Mouse (Mus musculus): ENCODE results near the gene Slc13a2. TPM values are rescaled to one million over a fixed set of nuclear protein-coding genes. Genes with fewer than 3 reads are reported as not detected.

Gene Slc13a2
- total and polyA plus RNA-seq, 2 experiments from 2014 or later = not detected

GRCm38 (mm10) chr11:78397397-78397796, 24.6 kb downstream of the Slc13a2 start:
- Histone ChIP-seq H3K4me3 (ENCODE audit: low read depth, low read length) (no peak overlapping the region), H3K9ac (replicated peaks; ENCODE audit: low read length, poor library complexity, severe bottlenecking) (no peak overlapping the region), H3K36me3 (ENCODE audit: insufficient read depth, low read length) (no peaks in the 10 kb centered on the region), H3K4me1 (ENCODE audit: insufficient read depth, low read length) (no peaks in the 10 kb centered on the region), H3K27me3 (ENCODE audit: insufficient read depth, low read length) (no peaks in the 10 kb centered on the region), H3K9me3 (ENCODE audit: low read length) (no peaks in the 10 kb centered on the region), H3K4me2 (ENCODE audit: low read depth, low read length, poor library complexity, severe bottlenecking) (peak overlapping the region; percentile 33; the same call in 1 of the 2 replicates), H3K27ac (ENCODE audit: low read depth, low read length) (no peak overlapping the region)
- TF ChIP-seq CTCF (IDR thresholded peaks at IDR 0.05) = peak; percentile 81
- DNase-seq (ENCODE audit: low spot score) (peak; percentile 74), ATAC-seq (ENCODE audit: low FRiP score) (no peak)
- 8% methylated on average over 18 of the region's 18 CpGs for WGBS

- TF ChIP-seq CTCF (IDR thresholded peaks at IDR 0.05) = no peak
- no peak for ATAC-seq (ENCODE audit: low FRiP score)
- DNase-seq (ENCODE audit: low spot score) = no peak
- Histone ChIP-seq H3K9ac (replicated peaks; ENCODE audit: low read length, poor library complexity, severe bottlenecking) (no peak overlapping the region), H3K4me2 (ENCODE audit: low read depth, low read length, poor library complexity, severe bottlenecking) (peak overlapping the region; percentile 33; the same call in 1 of the 2 replicates), H3K4me1 (ENCODE audit: insufficient read depth, low read length) (no peaks in the 10 kb centered on the region), H3K27me3 (ENCODE audit: insufficient read depth, low read length) (no peaks in the 10 kb centered on the region), H3K36me3 (ENCODE audit: insufficient read depth, low read length) (no peaks in the 10 kb centered on the region), H3K4me3 (ENCODE audit: low read depth, low read length) (no peak overlapping the region), H3K9me3 (ENCODE audit: low read length) (no peaks in the 10 kb centered on the region), H3K27ac (ENCODE audit: low read depth, low read length) (no peak overlapping the region)
- WGBS = 36% methylated on average over 11 of the region's 11 CpGs
Measured at GRCm38 (mm10) chr11:78396950-78397349, 25.1 kb downstream of the Slc13a2 start.

- ATAC-seq (ENCODE audit: low FRiP score) (no peak), DNase-seq (ENCODE audit: low spot score) (no peak)
- Histone ChIP-seq H3K27ac (ENCODE audit: low read depth, low read length) (no peak overlapping the region), H3K27me3 (ENCODE audit: insufficient read depth, low read length) (no peaks in the 10 kb centered on the region), H3K4me3 (ENCODE audit: low read depth, low read length) (no peak overlapping the region), H3K4me2 (ENCODE audit: low read depth, low read length, poor library complexity, severe bottlenecking) (no peak overlapping the region), H3K9me3 (ENCODE audit: low read length) (no peaks in the 10 kb centered on the region), H3K36me3 (ENCODE audit: insufficient read depth, low read length) (no peaks in the 10 kb centered on the region), H3K9ac (replicated peaks; ENCODE audit: low read length, poor library complexity, severe bottlenecking) (no peak overlapping the region), H3K4me1 (ENCODE audit: insufficient read depth, low read length) (no peaks in the 10 kb centered on the region)
- no peak for TF ChIP-seq CTCF (IDR thresholded peaks at IDR 0.05)
- WGBS = 89% methylated on average over 3 of the region's 3 CpGs
Measured at GRCm38 (mm10) chr11:78392728-78393127, 29.3 kb downstream of the Slc13a2 start.

- no peak for ATAC-seq (ENCODE audit: low FRiP score)
Measured at GRCm38 (mm10) chr11:78386508-78387043, 35.4 kb downstream of the Slc13a2 start, which contains the start of gene Foxn1. Gene Foxn1, minus strand, starts transcription at chr11:78386558.

GRCm38 (mm10) chr11:78385776-78386175, 36.2 kb downstream of the Slc13a2 start:
- TF ChIP-seq CTCF (IDR thresholded peaks at IDR 0.05) = no peak
- Histone ChIP-seq H3K4me1 (ENCODE audit: insufficient read depth, low read length) (no peaks in the 10 kb centered on the region), H3K9me3 (ENCODE audit: low read length) (no peaks in the 10 kb centered on the region), H3K36me3 (ENCODE audit: insufficient read depth, low read length) (no peaks in the 10 kb centered on the region), H3K4me3 (ENCODE audit: low read depth, low read length) (no peak overlapping the region), H3K27ac (ENCODE audit: low read depth, low read length) (no peak overlapping the region), H3K27me3 (ENCODE audit: insufficient read depth, low read length) (no peaks in the 10 kb centered on the region), H3K4me2 (ENCODE audit: low read depth, low read length, poor library complexity, severe bottlenecking) (no peak overlapping the region), H3K9ac (replicated peaks; ENCODE audit: low read length, poor library complexity, severe bottlenecking) (no peak overlapping the region)
- 86% methylated on average over 10 of the region's 10 CpGs for WGBS
- DNase-seq (ENCODE audit: low spot score) = no peak
- ATAC-seq (ENCODE audit: low FRiP score) = no peak

More at GRCm38 (mm10) chr11:78386508-78387043, 35.4 kb downstream of the Slc13a2 start, which contains the start of gene Foxn1:
- WGBS = 81% methylated on average over 14 of the region's 14 CpGs
- no peaks in the 10 kb centered on the region for H3K27me3 ChIP-seq (ENCODE audit: insufficient read depth, low read length)
- H3K9me3 ChIP-seq (ENCODE audit: low read length) = no peaks in the 10 kb centered on the region
- no peaks in the 10 kb centered on the region for H3K4me1 ChIP-seq (ENCODE audit: insufficient read depth, low read length)
- H3K27ac ChIP-seq (ENCODE audit: low read depth, low read length) = no peak within 1 kb of the TSS
- no peak within 1 kb of the TSS for H3K4me3 ChIP-seq (ENCODE audit: low read depth, low read length)
- no peak within 1 kb of the TSS for H3K9ac ChIP-seq (replicated peaks; ENCODE audit: low read length, poor library complexity, severe bottlenecking)
- TF ChIP-seq CTCF (IDR thresholded peaks at IDR 0.05) = no peak
- H3K36me3 ChIP-seq (ENCODE audit: insufficient read depth, low read length) = no peaks in the 10 kb centered on the region
- H3K4me2 ChIP-seq (ENCODE audit: low read depth, low read length, poor library complexity, severe bottlenecking) = no peak within 1 kb of the TSS
- DNase-seq (ENCODE audit: low spot score) = no peak

- ATAC-seq (ENCODE audit: low FRiP score) (no peak), DNase-seq (ENCODE audit: low spot score) (peak; percentile 21)
- no peak overlapping the region for H3K9ac ChIP-seq (replicated peaks; ENCODE audit: low read length, poor library complexity, severe bottlenecking)
- no peak for TF ChIP-seq CTCF (IDR thresholded peaks at IDR 0.05)
- no peak overlapping the region for H3K4me3 ChIP-seq (ENCODE audit: low read depth, low read length)
- H3K27ac ChIP-seq (ENCODE audit: low read depth, low read length) = no peak overlapping the region
- H3K4me2 ChIP-seq (ENCODE audit: low read depth, low read length, poor library complexity, severe bottlenecking) = no peak overlapping the region
- H3K27me3 ChIP-seq (ENCODE audit: insufficient read depth, low read length) = no peaks in the 10 kb centered on the region
- 24% methylated on average over 5 of the region's 5 CpGs for WGBS
- no peaks in the 10 kb centered on the region for H3K4me1 ChIP-seq (ENCODE audit: insufficient read depth, low read length)
- H3K9me3 ChIP-seq (ENCODE audit: low read length) = no peaks in the 10 kb centered on the region
- no peaks in the 10 kb centered on the region for H3K36me3 ChIP-seq (ENCODE audit: insufficient read depth, low read length)
Measured at GRCm38 (mm10) chr11:78382701-78383100, 39.3 kb downstream of the Slc13a2 start.
